Mouse (Mus musculus): ENCODE data around the gene Mt3. TPM values are rescaled to one million over a fixed set of nuclear protein-coding genes. Genes with fewer than 3 reads are reported as not detected.

Gene Mt3
- polyA plus RNA-seq, 1 experiment from 2014 or later = 57.4 TPM

- H3K27ac ChIP-seq (ENCODE audit: low read length) = peak within 1 kb of the TSS; percentile 95
- peak within 1 kb of the TSS; percentile 72 for H3K4me3 ChIP-seq (ENCODE audit: low read length)
- no peaks in the 10 kb centered on the region for H3K9me3 ChIP-seq (replicated peaks; ENCODE audit: control insufficient read depth, low read length)
- peaks cover 22% of the 10 kb centered on the region for H3K27me3 ChIP-seq (ENCODE audit: control insufficient read depth, insufficient read depth, low read length)
- H3K36me3 ChIP-seq (ENCODE audit: control insufficient read depth, insufficient read depth) = no peaks in the 10 kb centered on the region
- peaks cover 24% of the 10 kb centered on the region for H3K4me1 ChIP-seq (ENCODE audit: control insufficient read depth, insufficient read depth, low read length)
- under 1% methylated on average over 50 of the region's 50 CpGs for WGBS
- H3K4me2 ChIP-seq (ENCODE audit: low read depth, low read length) = peak within 1 kb of the TSS; percentile 80
- peak; percentile 92 for ATAC-seq (replicated peaks; ENCODE audit: extremely low read depth, insufficient read depth, low FRiP score)
- H3K9ac ChIP-seq (ENCODE audit: low read length) = peak within 1 kb of the TSS; percentile 89
Measured at GRCm38 (mm10) chr8:94178857-94179712, 26.7 kb downstream of the Mt3 start, which contains the start of gene Mt1. Gene Mt1, plus strand, starts transcription at chr8:94179082.

DNA sequence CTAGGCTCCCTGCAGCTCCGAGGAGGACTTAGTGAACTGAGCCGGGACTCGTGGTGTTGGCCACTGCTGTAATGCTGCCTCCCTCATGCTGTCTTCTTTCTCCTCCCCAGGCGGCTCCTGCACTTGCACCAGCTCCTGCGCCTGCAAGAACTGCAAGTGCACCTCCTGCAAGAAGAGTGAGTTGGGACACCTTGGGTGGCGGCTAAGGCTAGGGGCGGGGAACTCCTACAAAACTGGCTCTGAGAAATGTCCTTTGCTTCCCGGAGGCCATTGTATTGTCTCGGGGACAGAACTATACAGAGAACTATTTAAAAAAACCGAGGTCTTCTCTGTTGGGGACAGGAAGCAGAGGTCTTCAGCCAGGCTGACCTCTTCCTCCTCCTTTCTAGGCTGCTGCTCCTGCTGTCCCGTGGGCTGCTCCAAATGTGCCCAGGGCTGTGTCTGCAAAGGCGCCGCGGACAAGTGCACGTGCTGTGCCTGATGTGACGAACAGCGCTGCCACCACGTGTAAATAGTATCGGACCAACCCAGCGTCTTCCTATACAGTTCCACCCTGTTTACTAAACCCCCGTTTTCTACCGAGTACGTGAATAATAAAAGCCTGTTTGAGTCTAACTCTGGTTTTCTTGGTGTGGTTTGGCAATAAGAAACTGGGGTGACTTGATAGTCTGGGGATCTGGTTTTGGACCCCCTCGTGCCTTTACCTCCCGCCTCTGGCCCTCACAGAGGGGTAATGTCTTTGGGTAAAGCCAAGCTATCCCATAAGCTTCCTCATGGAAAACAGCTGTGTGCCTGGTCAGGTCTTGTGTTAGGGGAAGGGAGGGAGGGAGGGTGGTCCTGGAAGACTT is 27.5 kb downstream of the Mt3 start:
- Histone ChIP-seq H3K27ac (ENCODE audit: low read length) (peak overlapping the region; percentile 95), H3K4me2 (ENCODE audit: low read depth, low read length) (peak overlapping the region; percentile 80), H3K4me1 (ENCODE audit: control insufficient read depth, insufficient read depth, low read length) (peaks cover 24% of the 10 kb centered on the region), H3K27me3 (ENCODE audit: control insufficient read depth, insufficient read depth, low read length) (peaks cover 22% of the 10 kb centered on the region), H3K9ac (ENCODE audit: low read length) (peak overlapping the region; percentile 89), H3K4me3 (ENCODE audit: low read length) (peak overlapping the region; percentile 72), H3K9me3 (replicated peaks; ENCODE audit: control insufficient read depth, low read length) (no peaks in the 10 kb centered on the region), H3K36me3 (ENCODE audit: control insufficient read depth, insufficient read depth) (no peaks in the 10 kb centered on the region)
- 8% methylated on average over 25 of the region's 25 CpGs for WGBS
- no peak for ATAC-seq (replicated peaks; ENCODE audit: extremely low read depth, insufficient read depth, low FRiP score)

GRCm38 (mm10) chr8:94180561-94180908 is 28.1 kb downstream of the Mt3 start:
- WGBS = 88% methylated on average over 1 of the region's 1 CpGs
- Histone ChIP-seq H3K27ac (ENCODE audit: low read length) (peak overlapping the region; percentile 95), H3K27me3 (ENCODE audit: control insufficient read depth, insufficient read depth, low read length) (peaks cover 19% of the 10 kb centered on the region), H3K4me2 (ENCODE audit: low read depth, low read length) (peak overlapping the region; percentile 80), H3K9me3 (replicated peaks; ENCODE audit: control insufficient read depth, low read length) (no peaks in the 10 kb centered on the region), H3K4me3 (ENCODE audit: low read length) (peak overlapping the region; percentile 72), H3K36me3 (ENCODE audit: control insufficient read depth, insufficient read depth) (no peaks in the 10 kb centered on the region), H3K9ac (ENCODE audit: low read length) (peak overlapping the region; percentile 89), H3K4me1 (ENCODE audit: control insufficient read depth, insufficient read depth, low read length) (peaks cover 24% of the 10 kb centered on the region)
- ATAC-seq (replicated peaks; ENCODE audit: extremely low read depth, insufficient read depth, low FRiP score) = no peak

- 0 out of 2 replicates have a peak overlapping the region, but pooled peaks have one; percentile 38 for H3K27ac ChIP-seq (ENCODE audit: low read length)
Measured at GRCm38 (mm10) chr8:94182055-94182929, 29.9 kb downstream of the Mt3 start.

DNA sequence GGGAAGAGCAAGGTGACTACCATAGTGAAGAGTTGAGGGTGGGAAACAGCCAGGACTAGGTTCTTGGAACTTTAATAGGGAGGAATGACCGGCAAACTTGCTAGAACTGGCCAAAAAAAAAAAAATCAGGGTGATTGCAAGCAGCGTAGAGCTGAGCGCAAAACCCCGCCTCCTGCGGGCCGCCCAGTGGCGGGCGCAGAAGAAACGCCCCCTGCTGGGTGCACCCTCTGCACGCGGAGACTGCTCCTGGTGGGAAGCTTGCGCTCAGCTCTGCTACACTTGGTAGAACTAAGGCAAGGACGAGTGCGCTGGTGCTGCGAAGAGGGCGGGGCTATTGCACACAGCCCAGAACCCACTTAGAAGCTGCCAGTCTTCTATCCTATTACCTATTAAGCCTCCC is 30.7 kb downstream of the Mt3 start:
- H3K4me3 ChIP-seq (ENCODE audit: low read length) = peak overlapping the region; percentile 48
- peak overlapping the region; percentile 61 for H3K9ac ChIP-seq (ENCODE audit: low read length)
- peaks cover 27% of the 10 kb centered on the region for H3K4me1 ChIP-seq (ENCODE audit: control insufficient read depth, insufficient read depth, low read length)
- peaks cover 11% of the 10 kb centered on the region; the same call in 1 of the 2 replicates for H3K27me3 ChIP-seq (ENCODE audit: control insufficient read depth, insufficient read depth, low read length)
- ATAC-seq (replicated peaks; ENCODE audit: extremely low read depth, insufficient read depth, low FRiP score) = peak; percentile 79
- no peaks in the 10 kb centered on the region for H3K36me3 ChIP-seq (ENCODE audit: control insufficient read depth, insufficient read depth)
- H3K27ac ChIP-seq (ENCODE audit: low read length) = peak overlapping the region; percentile 38
- H3K9me3 ChIP-seq (replicated peaks; ENCODE audit: control insufficient read depth, low read length) = no peaks in the 10 kb centered on the region
- WGBS = 0% methylated on average over 16 of the region's 16 CpGs
- H3K4me2 ChIP-seq (ENCODE audit: low read depth, low read length) = peak overlapping the region; percentile 61

More at GRCm38 (mm10) chr8:94182055-94182929, 29.9 kb downstream of the Mt3 start:
- peak overlapping the region; percentile 61 for H3K9ac ChIP-seq (ENCODE audit: low read length)
- 71% methylated on average over 13 of the region's 13 CpGs for WGBS
- peaks cover 11% of the 10 kb centered on the region; the same call in 1 of the 2 replicates for H3K27me3 ChIP-seq (ENCODE audit: control insufficient read depth, insufficient read depth, low read length)
- H3K36me3 ChIP-seq (ENCODE audit: control insufficient read depth, insufficient read depth) = no peaks in the 10 kb centered on the region
- peak overlapping the region; percentile 61 for H3K4me2 ChIP-seq (ENCODE audit: low read depth, low read length)
- ATAC-seq (replicated peaks; ENCODE audit: extremely low read depth, insufficient read depth, low FRiP score) = no peak
- H3K4me1 ChIP-seq (ENCODE audit: control insufficient read depth, insufficient read depth, low read length) = peaks cover 27% of the 10 kb centered on the region
- peak overlapping the region; percentile 48 for H3K4me3 ChIP-seq (ENCODE audit: low read length)
- no peaks in the 10 kb centered on the region for H3K9me3 ChIP-seq (replicated peaks; ENCODE audit: control insufficient read depth, low read length)

GRCm38 (mm10) chr8:94184357-94184843 is 32.0 kb downstream of the Mt3 start:
- Histone ChIP-seq H3K4me3 (ENCODE audit: low read length) (no peak overlapping the region), H3K27me3 (ENCODE audit: control insufficient read depth, insufficient read depth, low read length) (peaks cover 11% of the 10 kb centered on the region; the same call in 1 of the 2 replicates), H3K4me2 (ENCODE audit: low read depth, low read length) (no peak overlapping the region), H3K4me1 (ENCODE audit: control insufficient read depth, insufficient read depth, low read length) (peaks cover 24% of the 10 kb centered on the region), H3K36me3 (ENCODE audit: control insufficient read depth, insufficient read depth) (no peaks in the 10 kb centered on the region), H3K27ac (ENCODE audit: low read length) (no peak overlapping the region), H3K9ac (ENCODE audit: low read length) (no peak overlapping the region), H3K9me3 (replicated peaks; ENCODE audit: control insufficient read depth, low read length) (no peaks in the 10 kb centered on the region)
- 46% methylated on average over 12 of the region's 12 CpGs for WGBS
- no peak for ATAC-seq (replicated peaks; ENCODE audit: extremely low read depth, insufficient read depth, low FRiP score)

DNA sequence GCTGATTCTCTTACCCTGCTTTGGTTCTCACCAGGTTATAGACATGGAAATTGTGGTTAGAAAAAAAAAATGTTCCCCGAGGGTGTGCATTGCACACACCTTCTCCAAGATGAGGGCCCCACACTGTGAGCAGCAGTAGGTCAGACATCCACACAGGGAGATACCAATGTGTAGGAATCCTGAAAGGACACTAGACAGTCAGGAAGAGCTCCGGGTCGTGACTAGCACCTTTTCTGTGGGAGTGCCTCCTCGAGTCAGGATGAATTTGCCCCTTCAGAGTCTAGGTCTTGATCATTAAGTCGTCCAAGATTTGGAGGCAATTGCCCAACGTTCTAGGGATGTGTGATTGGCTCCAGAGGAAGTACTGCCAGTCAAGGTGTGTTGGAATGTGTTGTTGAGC is 33.4 kb downstream of the Mt3 start:
- 63% methylated on average over 6 of the region's 6 CpGs for WGBS
- Histone ChIP-seq H3K4me3 (ENCODE audit: low read length) (no peak overlapping the region), H3K27me3 (ENCODE audit: control insufficient read depth, insufficient read depth, low read length) (peaks cover 9% of the 10 kb centered on the region; the same call in 1 of the 2 replicates)

DNA sequence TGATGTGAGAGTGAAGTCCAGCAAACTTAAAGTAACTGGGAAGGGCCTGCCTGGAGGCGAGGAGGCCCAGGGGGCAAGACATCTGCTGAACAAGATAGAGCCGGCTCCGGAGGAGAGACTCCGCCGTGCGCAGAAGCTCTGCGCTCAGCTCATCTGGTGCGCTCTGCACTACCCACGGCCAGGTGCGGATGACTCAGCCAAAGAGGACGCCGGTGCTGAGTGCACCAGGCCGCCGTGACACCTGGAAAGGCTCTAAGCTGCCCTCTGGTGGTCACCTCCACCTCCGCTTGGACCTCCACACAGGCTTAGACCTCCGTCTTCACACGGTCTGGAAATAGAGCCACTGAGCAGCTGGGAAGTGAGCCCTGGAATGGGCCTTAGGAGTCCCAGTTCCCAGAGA is 34.1 kb downstream of the Mt3 start:
- Histone ChIP-seq H3K4me2 (ENCODE audit: low read depth, low read length) (peak overlapping the region; percentile 52), H3K9me3 (replicated peaks; ENCODE audit: control insufficient read depth, low read length) (no peaks in the 10 kb centered on the region), H3K4me1 (ENCODE audit: control insufficient read depth, insufficient read depth, low read length) (peaks cover 18% of the 10 kb centered on the region), H3K4me3 (ENCODE audit: low read length) (no peak overlapping the region; the same call in 1 of the 2 replicates), H3K36me3 (ENCODE audit: control insufficient read depth, insufficient read depth) (no peaks in the 10 kb centered on the region), H3K27me3 (ENCODE audit: control insufficient read depth, insufficient read depth, low read length) (peaks cover 9% of the 10 kb centered on the region; the same call in 1 of the 2 replicates), H3K27ac (ENCODE audit: low read length) (no peak overlapping the region), H3K9ac (ENCODE audit: low read length) (peak overlapping the region; percentile 46)
- peak; percentile 59 for ATAC-seq (replicated peaks; ENCODE audit: extremely low read depth, insufficient read depth, low FRiP score)
- 3% methylated on average over 17 of the region's 17 CpGs for WGBS

More for the DNA sequence above, 33.4 kb downstream of the Mt3 start:
- Histone ChIP-seq H3K4me2 (ENCODE audit: low read depth, low read length) (no peak overlapping the region), H3K4me1 (ENCODE audit: control insufficient read depth, insufficient read depth, low read length) (peaks cover 18% of the 10 kb centered on the region), H3K27ac (ENCODE audit: low read length) (no peak overlapping the region), H3K36me3 (ENCODE audit: control insufficient read depth, insufficient read depth) (no peaks in the 10 kb centered on the region), H3K9ac (ENCODE audit: low read length) (no peak overlapping the region), H3K9me3 (replicated peaks; ENCODE audit: control insufficient read depth, low read length) (no peaks in the 10 kb centered on the region)
- no peak for ATAC-seq (replicated peaks; ENCODE audit: extremely low read depth, insufficient read depth, low FRiP score)

Data from heart, embryonic 16.5 days (tissue).